Comparison of ENCODE assay signal across 9 mouse cellular contexts in the genomic region with DNA sequence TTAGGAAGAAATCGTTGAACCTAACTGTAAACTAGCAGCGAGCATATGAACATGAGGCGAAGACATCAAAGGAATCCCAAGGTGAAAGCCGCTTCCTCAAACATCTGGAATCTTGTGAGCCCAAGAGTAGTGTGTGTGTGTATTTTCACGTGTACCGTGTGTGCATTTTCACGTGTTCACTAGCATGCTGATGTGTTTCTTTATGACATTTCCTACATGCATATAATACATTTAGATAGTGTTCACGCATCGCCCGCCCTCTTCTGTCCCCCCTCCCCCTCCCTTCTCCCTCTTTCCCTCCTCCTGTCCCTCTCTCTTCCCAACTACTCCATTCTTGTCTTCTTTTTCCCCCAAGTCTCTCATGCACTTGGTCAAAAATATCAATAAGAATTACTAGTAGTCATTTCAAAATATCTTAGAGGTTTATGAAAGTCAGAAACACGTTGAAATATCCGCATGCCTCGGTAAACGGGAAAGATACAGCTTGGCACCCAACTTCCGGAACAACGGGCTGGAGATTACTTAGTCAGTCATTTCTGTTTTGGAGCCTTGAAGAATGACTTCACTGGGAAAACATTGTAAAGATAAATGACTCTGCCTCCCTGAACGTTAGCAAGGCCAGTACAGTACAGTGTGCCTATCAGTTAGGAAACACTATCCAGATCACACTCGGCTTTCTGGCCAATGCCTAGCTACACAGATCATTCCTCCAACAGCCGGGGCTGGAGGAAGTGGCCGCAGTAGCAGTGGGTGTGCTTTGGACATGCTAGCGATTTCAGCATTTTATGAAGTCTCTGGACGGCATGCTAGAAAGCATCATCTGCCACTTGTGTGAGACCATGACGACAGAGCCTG. TPM values are rescaled to one million over a fixed set of nuclear protein-coding genes. Genes with fewer than 3 reads are reported as not detected.
DNase-seq lines count a peak whose midpoint lies in the region; ATAC-seq and TF ChIP-seq lines count a peak whose summit lies in the region.
"Had no signal": no experiment of that assay in that cellular context is flagged by ENCODE, and none has a peak within 500 bp of the region (broad histone marks: within the 10 kb centered on the region; RNA-seq: fewer than 3 reads in every experiment).

No protein-coding gene starts in this region.

- peaks cover 12% of the 10 kb centered on the region for H3K4me1 ChIP-seq in lung, embryonic 16.5 days (replicated peaks; ENCODE audit: control insufficient read depth, insufficient read depth, low read length)
- H3K4me1 ChIP-seq in lung, adult 2 months (ENCODE audit: control insufficient read depth, insufficient read depth, low read length), result peaks cover 23% of the 10 kb centered on the region
- H3K4me1 ChIP-seq in forebrain, embryonic 15.5 days, result no peaks in the 10 kb centered on the region
- no peaks in the 10 kb centered on the region for H3K4me1 ChIP-seq in midbrain, embryonic 13.5 days (replicated peaks)
- H3K4me1 ChIP-seq: embryonic facial prominence, embryonic 12.5 days had no signal

- no peak overlapping the region for H3K4me2 ChIP-seq in lung, embryonic 16.5 days (ENCODE audit: low read depth, low read length)
- H3K4me2 ChIP-seq in forebrain, embryonic 15.5 days (replicated peaks), result no peak overlapping the region
- no peak overlapping the region for H3K4me2 ChIP-seq in midbrain, embryonic 13.5 days (replicated peaks)
- H3K4me2 ChIP-seq: embryonic facial prominence, embryonic 12.5 days had no signal

- no peak for TF ChIP-seq POLR2A in lung, adult 2 months (IDR thresholded peaks at IDR 0.05; ENCODE audit: borderline replicate concordance, extremely low read depth, low read depth, low read length)

- H3K27me3 ChIP-seq in lung, embryonic 16.5 days (ENCODE audit: control insufficient read depth, insufficient read depth, low read depth, low read length), result no peaks in the 10 kb centered on the region
- no peaks in the 10 kb centered on the region for H3K27me3 ChIP-seq in forebrain, embryonic 15.5 days
- no peaks in the 10 kb centered on the region for H3K27me3 ChIP-seq in midbrain, embryonic 13.5 days
- H3K27me3 ChIP-seq: embryonic facial prominence, embryonic 12.5 days had no signal

- no peaks in the 10 kb centered on the region for H3K9me3 ChIP-seq in lung, embryonic 16.5 days (ENCODE audit: control insufficient read depth, low read length)
- H3K9me3 ChIP-seq in forebrain, embryonic 15.5 days, result no peaks in the 10 kb centered on the region
- H3K9me3 ChIP-seq in midbrain, embryonic 13.5 days, result no peaks in the 10 kb centered on the region
- H3K9me3 ChIP-seq: embryonic facial prominence, embryonic 12.5 days had no signal

- no peak overlapping the region for H3K4me3 ChIP-seq in lung, embryonic 16.5 days (ENCODE audit: low read length)
- H3K4me3 ChIP-seq in lung, adult 2 months (replicated peaks; ENCODE audit: extremely low read depth, low read depth, low read length), result no peak overlapping the region
- H3K4me3 ChIP-seq in forebrain, embryonic 15.5 days, result no peak overlapping the region
- H3K4me3 ChIP-seq in midbrain, embryonic 13.5 days (replicated peaks), result no peak overlapping the region
- H3K4me3 ChIP-seq: embryonic facial prominence, embryonic 12.5 days had no signal

- no peak overlapping the region for H3K27ac ChIP-seq in lung, embryonic 16.5 days (ENCODE audit: low read length)
- H3K27ac ChIP-seq in forebrain, embryonic 15.5 days (replicated peaks), result no peak overlapping the region
- no peak overlapping the region for H3K27ac ChIP-seq in midbrain, embryonic 13.5 days
- H3K27ac ChIP-seq: embryonic facial prominence, embryonic 12.5 days had no signal

- peak; percentile 51; the same call in 1 of the 2 replicates for ATAC-seq in lung, embryonic 16.5 days (ENCODE audit: low read depth)
- ATAC-seq in common myeloid progenitor, adult 5-6 weeks (replicated peaks; ENCODE audit: low read depth, poor library complexity, severe bottlenecking), result 0 out of 2 replicates have a peak, but pooled peaks have one; percentile 14
- ATAC-seq in megakaryocyte-erythroid progenitor cell, adult 5-6 weeks (replicated peaks; ENCODE audit: low FRiP score, low TSS enrichment, poor library complexity, severe bottlenecking), result peak; percentile 65
- no peak for ATAC-seq in forebrain, embryonic 15.5 days (replicated peaks)
- ATAC-seq in midbrain, embryonic 13.5 days, result no peak

- DNase-seq in lung, adult 2 months, result no peak
- peak; percentile 40 for DNase-seq in heart, postnatal 25 days (ENCODE audit: low spot score)
- DNase-seq in Muller cell, postnatal 12 days (ENCODE audit: inconsistent ontology term), result no peak

- peaks cover 2% of the 10 kb centered on the region; the same call in 1 of the 2 replicates for H3K36me3 ChIP-seq in lung, embryonic 16.5 days (ENCODE audit: control insufficient read depth, insufficient read depth, low read length)
- no peaks in the 10 kb centered on the region for H3K36me3 ChIP-seq in forebrain, embryonic 15.5 days
- H3K36me3 ChIP-seq in midbrain, embryonic 13.5 days, result peaks cover 6% of the 10 kb centered on the region
- H3K36me3 ChIP-seq: embryonic facial prominence, embryonic 12.5 days had no signal

- WGBS in lung, embryonic 16.5 days, result 76% methylated on average over 23 of the region's 23 CpGs
- 58% methylated on average over 23 of the region's 23 CpGs for WGBS in lung, adult 2 months
- 94% methylated on average over 23 of the region's 23 CpGs for WGBS in forebrain, embryonic 15.5 days
- WGBS in midbrain, embryonic 13.5 days, result 96% methylated on average over 23 of the region's 23 CpGs

- no peak for TF ChIP-seq CTCF in lung, adult 2 months (IDR thresholded peaks at IDR 0.05; ENCODE audit: insufficient read depth, low read length)

- intact Hi-C loops in heart, postnatal 25 days (cut with DNase I), result loop anchor here (5.0 to 10.0 kb wide), 2 partner anchors 35 to 57 kb away; no protein-coding TSS in a partner anchor

- H3K9ac ChIP-seq in lung, embryonic 16.5 days (ENCODE audit: low read length), result no peak overlapping the region
- H3K9ac ChIP-seq in forebrain, embryonic 15.5 days (replicated peaks), result no peak overlapping the region
- no peak overlapping the region for H3K9ac ChIP-seq in midbrain, embryonic 13.5 days (replicated peaks)
- H3K9ac ChIP-seq: embryonic facial prominence, embryonic 12.5 days had no signal

RNA-seq across cellular contexts. Expression of gene Lrrc8c, which starts 8.5 kb away (rescaled TPM):
- 27.0 and 29.2 TPM in 2 replicates for polyA plus RNA-seq in lung, embryonic 16.5 days (2015; fragmentation: Nextera tagmentation; extraction: Ambion mirVana)
- 43.7 and 51.6 TPM in 2 replicates for polyA plus RNA-seq in lung, adult 2 months (2012; rRNA removed)
- 13.8 and 18.0 TPM in 2 replicates for total RNA-seq in common myeloid progenitor, adult 5-6 weeks (2017)
- total RNA-seq in heart, postnatal 25 days (2021), result 10 to 100 TPM; 27.6 to 31.7 TPM
- 64.7 and 81.9 TPM in 2 replicates for total RNA-seq in megakaryocyte-erythroid progenitor cell, adult 5-6 weeks (2014; fragmentation: Nextera tagmentation)
- total RNA-seq in megakaryocyte-erythroid progenitor cell, adult 5-6 weeks (2017), result 15.3 and 22.5 TPM in 2 replicates
- 11.4 and 12.0 TPM in 2 replicates for polyA plus RNA-seq in forebrain, embryonic 15.5 days (2015; fragmentation: Nextera tagmentation; extraction: Ambion mirVana)
- polyA plus RNA-seq in midbrain, embryonic 13.5 days (2015; fragmentation: Nextera tagmentation; extraction: Ambion mirVana), result 8.2 and 9.7 TPM in 2 replicates

Comparison
In these comparisons a context has a peak if more than half of its experiments do, and no peak if none do; other contexts are left out.
1. ATAC-seq: peak in lung, embryonic 16.5 days (single experiment), common myeloid progenitor, adult 5-6 weeks (single experiment) and megakaryocyte-erythroid progenitor cell, adult 5-6 weeks (single experiment); none in forebrain, embryonic 15.5 days (single experiment) and midbrain, embryonic 13.5 days (single experiment).